Mouse (Mus musculus) spleen, adult 2 months (tissue): Measurements from ENCODE around the gene Zfp622.

Experiments used
- CTCF ChIP-seq: fragments of 200-500 bp; IDR thresholded peaks from 2 replicates; pipeline ENCODE4 v1.5.1; 2011; ENCODE audit warnings: mild to moderate bottlenecking, inconsistent platforms; ENCODE audit not compliant: insufficient read depth, insufficient read length, insufficient replicate concordance; ENCODE audit errors: extremely low read depth
- POLR2A ChIP-seq: fragments of 200-500 bp; IDR thresholded peaks from 2 replicates; pipeline ENCODE4 v1.6.1; 2011; ENCODE audit warnings: low read depth, low read length, inconsistent platforms

DNA sequence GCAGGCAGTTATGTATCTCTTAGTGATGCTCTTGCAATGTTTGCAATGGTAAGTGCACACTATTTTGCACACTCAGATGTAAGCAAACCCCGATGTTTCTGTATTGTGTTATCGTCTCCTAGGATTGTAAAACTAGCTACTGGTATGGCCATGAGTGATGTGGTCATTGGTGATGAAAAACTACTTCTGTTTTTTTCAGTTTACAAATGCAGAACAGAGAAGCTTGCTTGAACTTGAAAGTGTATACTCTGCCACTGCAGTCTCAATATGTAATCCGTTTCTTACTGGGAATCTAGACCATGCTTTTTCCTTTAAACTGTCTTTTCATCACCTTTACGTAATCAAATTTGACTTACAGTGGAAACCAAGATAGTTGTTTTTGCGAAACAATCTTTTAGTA is 11.4 kb upstream of the Zfp622 start:
- no peak for TF ChIP-seq POLR2A
- TF ChIP-seq CTCF: no peak
